Mouse (Mus musculus): ENCODE data around the gene Desi1. TPM values are rescaled to one million over a fixed set of nuclear protein-coding genes. Genes with fewer than 3 reads are reported as not detected.
"Not testable (repeated sequence)": the region's sequence is repeated elsewhere in the genome, so short reads cannot be mapped to it uniquely, and the experiment has no call there.

Desi1 gene
- polyA plus RNA-seq, 1 experiment from 2014 or later, result 37.4 TPM

- Histone ChIP-seq H3K9me3 (replicated peaks; ENCODE audit: control insufficient read depth, low read length) (no peaks in the 10 kb centered on the region), H3K27ac (ENCODE audit: low read length) (no peak overlapping the region), H3K27me3 (ENCODE audit: control insufficient read depth, insufficient read depth, low read length) (no peaks in the 10 kb centered on the region), H3K36me3 (ENCODE audit: control insufficient read depth, insufficient read depth) (no peaks in the 10 kb centered on the region), H3K4me3 (ENCODE audit: low read length) (no peak overlapping the region), H3K4me2 (ENCODE audit: low read depth, low read length) (no peak overlapping the region), H3K4me1 (ENCODE audit: control insufficient read depth, insufficient read depth, low read length) (no peaks in the 10 kb centered on the region), H3K9ac (ENCODE audit: low read length) (no peak overlapping the region)
- no peak for ATAC-seq (replicated peaks; ENCODE audit: extremely low read depth, insufficient read depth, low FRiP score)
- 39% methylated on average over 1 of the region's 1 CpGs for WGBS
Observed at GRCm38 (mm10) chr15:81982173-81982572, 51.5 kb downstream of the Desi1 start.

DNA sequence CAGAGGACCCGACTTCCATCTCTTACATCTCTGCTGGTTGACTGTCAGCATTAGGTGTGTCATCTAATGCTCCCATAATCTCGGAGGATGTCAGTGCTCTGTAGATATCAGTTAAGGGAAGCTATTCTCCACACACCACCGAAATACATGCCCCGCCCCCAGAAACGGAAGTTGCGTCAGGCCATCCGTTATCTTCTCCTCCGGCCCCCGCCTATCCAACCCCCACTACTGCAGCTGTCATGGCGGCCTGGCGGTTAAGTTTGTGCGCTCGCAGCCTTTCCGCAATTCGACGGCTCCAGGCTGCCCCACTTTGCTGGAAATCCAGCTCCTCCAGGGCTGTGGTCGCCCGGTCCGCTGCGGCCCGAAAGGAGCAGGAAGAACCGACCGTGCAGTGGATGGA, 53.3 kb downstream of the Desi1 start, which contains the start of gene 1700029P11Rik:
TSS of gene 1700029P11Rik (plus strand) at position 220 of the 400 bp plus-strand sequence.
- Histone ChIP-seq H3K4me1 (ENCODE audit: control insufficient read depth, insufficient read depth, low read length) (no peaks in the 10 kb centered on the region), H3K4me2 (ENCODE audit: low read depth, low read length) (no peak within 1 kb of the TSS), H3K4me3 (ENCODE audit: low read length) (no peak within 1 kb of the TSS), H3K9ac (ENCODE audit: low read length) (no peak within 1 kb of the TSS), H3K36me3 (ENCODE audit: control insufficient read depth, insufficient read depth) (no peaks in the 10 kb centered on the region), H3K27me3 (ENCODE audit: control insufficient read depth, insufficient read depth, low read length) (no peaks in the 10 kb centered on the region), H3K27ac (ENCODE audit: low read length) (no peak within 1 kb of the TSS), H3K9me3 (replicated peaks; ENCODE audit: control insufficient read depth, low read length) (no peaks in the 10 kb centered on the region; the same call in 1 of the 2 replicates)
- no peak for ATAC-seq (replicated peaks; ENCODE audit: extremely low read depth, insufficient read depth, low FRiP score)
- WGBS, result 91% methylated on average over 23 of the region's 23 CpGs

GRCm38 (mm10) chr15:81975156-81975555, 58.5 kb downstream of the Desi1 start:
- 87% methylated on average over 8 of the region's 8 CpGs for WGBS
- H3K4me2 ChIP-seq (ENCODE audit: low read depth, low read length); H3K27me3 ChIP-seq (ENCODE audit: control insufficient read depth, insufficient read depth, low read length); H3K4me3 ChIP-seq (ENCODE audit: low read length); H3K9me3 ChIP-seq (replicated peaks; ENCODE audit: control insufficient read depth, low read length); ATAC-seq (replicated peaks; ENCODE audit: extremely low read depth, insufficient read depth, low FRiP score); H3K36me3 ChIP-seq (ENCODE audit: control insufficient read depth, insufficient read depth); H3K9ac ChIP-seq (ENCODE audit: low read length); H3K27ac ChIP-seq (ENCODE audit: low read length); H3K4me1 ChIP-seq (ENCODE audit: control insufficient read depth, insufficient read depth, low read length): not testable (repeated sequence)

DNA sequence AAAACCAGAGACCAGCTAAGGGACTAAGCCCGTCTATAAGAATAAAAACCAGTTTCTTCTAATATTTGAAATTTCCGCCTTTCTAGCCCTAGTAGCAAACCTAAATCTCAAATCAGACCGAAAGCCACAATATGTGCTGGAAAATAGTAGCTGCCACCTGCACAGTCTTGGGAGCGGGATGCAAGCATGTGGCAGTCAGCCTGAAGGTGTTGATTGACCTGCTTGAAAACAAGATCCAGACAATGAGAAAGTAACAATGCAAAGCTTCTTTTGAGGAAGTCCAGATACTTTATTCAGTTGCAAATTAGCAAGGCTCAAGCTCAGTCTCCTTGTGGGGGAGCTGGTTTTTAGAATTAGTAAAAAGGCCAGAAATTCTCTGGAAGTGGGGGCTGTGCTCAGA, 63.2 kb downstream of the Desi1 start:
- not testable (repeated sequence) for H3K9me3 ChIP-seq (replicated peaks; ENCODE audit: control insufficient read depth, low read length); H3K27me3 ChIP-seq (ENCODE audit: control insufficient read depth, insufficient read depth, low read length); H3K4me3 ChIP-seq (ENCODE audit: low read length); H3K4me2 ChIP-seq (ENCODE audit: low read depth, low read length); H3K9ac ChIP-seq (ENCODE audit: low read length); ATAC-seq (replicated peaks; ENCODE audit: extremely low read depth, insufficient read depth, low FRiP score); H3K27ac ChIP-seq (ENCODE audit: low read length); H3K4me1 ChIP-seq (ENCODE audit: control insufficient read depth, insufficient read depth, low read length); H3K36me3 ChIP-seq (ENCODE audit: control insufficient read depth, insufficient read depth)
- WGBS, result 84% methylated on average over 4 of the region's 4 CpGs

DNA sequence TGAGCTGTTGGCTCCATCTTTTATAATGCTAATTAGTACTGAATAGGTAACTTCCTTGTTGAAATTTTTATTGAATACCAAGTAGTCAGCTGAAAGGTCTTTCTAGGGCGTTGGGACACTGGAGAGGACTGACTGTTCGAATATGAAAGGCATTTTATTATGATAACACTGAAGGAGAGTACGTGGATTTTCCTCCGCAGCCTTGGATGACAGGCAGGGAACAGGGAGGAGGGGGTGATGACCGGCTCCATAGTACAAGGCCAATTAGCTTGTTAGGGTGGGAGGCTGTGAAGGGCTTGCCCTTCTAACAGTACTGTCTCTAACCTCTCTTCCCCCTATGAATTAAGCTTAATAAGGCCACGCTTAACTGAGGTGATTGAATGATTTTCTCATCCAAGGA, 64.0 kb downstream of the Desi1 start:
- ATAC-seq (replicated peaks; ENCODE audit: extremely low read depth, insufficient read depth, low FRiP score); H3K4me3 ChIP-seq (ENCODE audit: low read length); H3K27ac ChIP-seq (ENCODE audit: low read length); H3K27me3 ChIP-seq (ENCODE audit: control insufficient read depth, insufficient read depth, low read length); H3K9ac ChIP-seq (ENCODE audit: low read length); H3K4me1 ChIP-seq (ENCODE audit: control insufficient read depth, insufficient read depth, low read length); H3K36me3 ChIP-seq (ENCODE audit: control insufficient read depth, insufficient read depth); H3K4me2 ChIP-seq (ENCODE audit: low read depth, low read length); H3K9me3 ChIP-seq (replicated peaks; ENCODE audit: control insufficient read depth, low read length): not testable (repeated sequence)
- WGBS, result 53% methylated on average over 6 of the region's 6 CpGs

GRCm38 (mm10) chr15:81969173-81969572, 64.5 kb downstream of the Desi1 start:
- Histone ChIP-seq H3K36me3 (ENCODE audit: control insufficient read depth, insufficient read depth) (no peaks in the 10 kb centered on the region), H3K27ac (ENCODE audit: low read length) (no peak overlapping the region), H3K27me3 (ENCODE audit: control insufficient read depth, insufficient read depth, low read length) (no peaks in the 10 kb centered on the region), H3K4me1 (ENCODE audit: control insufficient read depth, insufficient read depth, low read length) (no peaks in the 10 kb centered on the region), H3K4me3 (ENCODE audit: low read length) (no peak overlapping the region), H3K9me3 (replicated peaks; ENCODE audit: control insufficient read depth, low read length) (peaks cover 7% of the 10 kb centered on the region), H3K4me2 (ENCODE audit: low read depth, low read length) (no peak overlapping the region), H3K9ac (ENCODE audit: low read length) (no peak overlapping the region)
- 61% methylated on average over 7 of the region's 7 CpGs for WGBS
- no peak for ATAC-seq (replicated peaks; ENCODE audit: extremely low read depth, insufficient read depth, low FRiP score)

DNA sequence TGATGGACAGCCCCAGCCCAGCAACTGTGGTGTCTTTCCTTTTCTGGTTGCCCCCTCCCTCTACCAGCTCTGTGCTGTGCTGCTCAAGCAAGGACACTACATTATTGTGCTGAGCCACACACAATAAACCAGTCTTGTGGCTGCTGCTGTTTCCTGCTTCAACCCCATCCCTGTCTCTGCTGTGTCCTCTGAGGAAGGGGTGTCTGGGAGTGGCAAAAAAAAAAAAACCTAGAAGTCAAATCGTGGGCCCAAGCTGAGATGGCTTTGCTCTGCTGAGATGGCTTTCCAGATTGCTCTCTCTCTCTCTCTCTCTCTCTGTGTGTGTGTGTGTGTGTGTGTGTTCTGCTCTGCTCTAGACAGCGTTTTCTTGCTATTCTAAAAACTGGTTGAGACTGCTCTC, 65.2 kb downstream of the Desi1 start:
- no peak overlapping the region for H3K27ac ChIP-seq (ENCODE audit: low read length)
- H3K9ac ChIP-seq (ENCODE audit: low read length), result no peak overlapping the region
- H3K4me3 ChIP-seq (ENCODE audit: low read length), result no peak overlapping the region
- ATAC-seq (replicated peaks; ENCODE audit: extremely low read depth, insufficient read depth, low FRiP score), result no peak
- no peaks in the 10 kb centered on the region for H3K36me3 ChIP-seq (ENCODE audit: control insufficient read depth, insufficient read depth)
- WGBS, result 52% methylated on average over 2 of the region's 2 CpGs
- no peaks in the 10 kb centered on the region for H3K4me1 ChIP-seq (ENCODE audit: control insufficient read depth, insufficient read depth, low read length)
- no peak overlapping the region for H3K4me2 ChIP-seq (ENCODE audit: low read depth, low read length)
- peaks cover 7% of the 10 kb centered on the region for H3K9me3 ChIP-seq (replicated peaks; ENCODE audit: control insufficient read depth, low read length)
- no peaks in the 10 kb centered on the region for H3K27me3 ChIP-seq (ENCODE audit: control insufficient read depth, insufficient read depth, low read length)

DNA sequence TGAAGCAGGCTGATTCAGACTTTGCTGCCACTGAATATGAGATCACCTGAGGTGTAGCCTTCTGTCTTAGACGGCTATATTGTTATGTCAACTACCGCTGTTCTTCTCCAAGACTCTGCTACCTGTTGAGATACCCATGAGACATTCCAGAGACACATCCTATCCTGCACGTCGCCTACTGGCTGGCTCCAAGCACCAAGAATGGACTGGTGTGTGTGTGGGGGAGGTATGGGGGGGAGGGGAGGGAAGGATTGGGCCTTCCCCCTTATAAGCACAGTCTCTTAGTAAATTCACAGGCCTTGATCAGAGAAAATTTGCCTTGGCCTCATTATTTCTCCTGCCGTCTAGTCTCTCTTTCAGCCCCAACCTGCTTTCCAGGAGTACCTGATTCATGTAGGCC, 65.8 kb downstream of the Desi1 start:
- Histone ChIP-seq H3K9ac (ENCODE audit: low read length) (no peak overlapping the region), H3K4me2 (ENCODE audit: low read depth, low read length) (no peak overlapping the region), H3K9me3 (replicated peaks; ENCODE audit: control insufficient read depth, low read length) (peaks cover 5% of the 10 kb centered on the region), H3K27me3 (ENCODE audit: control insufficient read depth, insufficient read depth, low read length) (no peaks in the 10 kb centered on the region), H3K36me3 (ENCODE audit: control insufficient read depth, insufficient read depth) (no peaks in the 10 kb centered on the region), H3K4me3 (ENCODE audit: low read length) (no peak overlapping the region), H3K4me1 (ENCODE audit: control insufficient read depth, insufficient read depth, low read length) (no peaks in the 10 kb centered on the region), H3K27ac (ENCODE audit: low read length) (no peak overlapping the region)
- 86% methylated on average over 5 of the region's 5 CpGs for WGBS
- no peak for ATAC-seq (replicated peaks; ENCODE audit: extremely low read depth, insufficient read depth, low FRiP score)

DNA sequence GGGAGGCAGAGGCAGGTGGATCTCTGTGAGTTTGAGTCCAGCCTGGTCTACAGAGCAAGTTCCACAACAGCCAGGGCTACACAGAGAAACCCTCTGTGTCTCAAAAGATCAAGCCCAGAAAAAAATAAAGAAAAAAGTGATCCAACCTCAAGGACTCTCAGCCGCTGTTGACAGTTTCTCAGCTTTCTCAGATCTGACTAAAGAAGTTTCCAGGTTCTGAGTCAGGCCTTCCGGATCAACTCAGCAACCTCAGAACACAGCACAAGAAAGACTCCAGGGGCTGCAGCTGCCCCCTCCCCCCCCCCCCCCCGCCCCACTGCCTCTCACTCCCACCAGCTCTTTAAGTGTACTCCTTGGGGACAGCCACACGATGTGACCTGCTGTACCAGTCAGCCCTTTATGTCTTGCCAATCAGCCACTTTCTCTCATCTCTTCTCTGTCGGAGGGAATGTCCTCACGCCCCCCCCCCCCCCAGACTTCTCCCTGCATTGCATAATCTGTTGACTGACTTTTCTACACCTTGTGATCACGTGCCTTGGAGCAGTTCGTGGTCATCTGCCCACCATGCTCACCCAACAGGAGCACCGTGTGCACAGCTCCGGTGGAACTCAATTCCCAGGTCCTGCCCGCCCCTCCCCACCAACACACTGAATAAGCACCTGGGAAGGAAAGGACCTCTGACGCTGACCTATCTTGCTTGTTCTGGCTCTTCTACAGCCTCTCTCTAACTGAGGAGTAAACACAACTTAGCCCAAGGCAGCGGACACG, 67.4 kb downstream of the Desi1 start:
- Histone ChIP-seq H3K36me3 (ENCODE audit: control insufficient read depth, insufficient read depth) (no peaks in the 10 kb centered on the region), H3K4me1 (ENCODE audit: control insufficient read depth, insufficient read depth, low read length) (no peaks in the 10 kb centered on the region), H3K4me3 (ENCODE audit: low read length) (no peak overlapping the region), H3K9me3 (replicated peaks; ENCODE audit: control insufficient read depth, low read length) (no peaks in the 10 kb centered on the region), H3K27me3 (ENCODE audit: control insufficient read depth, insufficient read depth, low read length) (no peaks in the 10 kb centered on the region), H3K9ac (ENCODE audit: low read length) (no peak overlapping the region), H3K4me2 (ENCODE audit: low read depth, low read length) (no peak overlapping the region), H3K27ac (ENCODE audit: low read length) (no peak overlapping the region)
- WGBS, result 71% methylated on average over 13 of the region's 14 CpGs
- no peak for ATAC-seq (replicated peaks; ENCODE audit: extremely low read depth, insufficient read depth, low FRiP score)
